Mouse (Mus musculus) midbrain, embryonic 13.5 days (tissue): ENCODE data around the gene Pik3r2. TPM values are rescaled to one million over a fixed set of nuclear protein-coding genes. Genes with fewer than 3 reads are reported as not detected.

Experiments used
- ATAC-seq: fragments of 200-750 bp; cut with Nextera tagmentation; 2 replicates; pipeline ENCODE4 v1.8.0; 2017; ENCODE audit warnings: mild to moderate bottlenecking, moderate TSS enrichment, moderate library complexity
- H3K27ac ChIP-seq: fragments of 300-500 bp; sonication (generic); 2 replicates; pipeline ENCODE4 v1.5.1; 2015; ENCODE audit warnings: inconsistent platforms, mild to moderate bottlenecking, moderate library complexity
- H3K27me3 ChIP-seq: fragments of 300-500 bp; sonication (generic); 2 replicates; pipeline ENCODE4 v1.6.1; 2015; ENCODE audit warnings: mild to moderate bottlenecking, inconsistent platforms
- H3K36me3 ChIP-seq: fragments of 300-500 bp; sonication (generic); 2 replicates; pipeline ENCODE4 v1.6.1; 2015; ENCODE audit warnings: mild to moderate bottlenecking, inconsistent platforms
- H3K4me1 ChIP-seq: fragments of 300-500 bp; sonication (generic); replicated peaks from 2 replicates; pipeline ENCODE4 v1.6.1; 2015; ENCODE audit warnings: inconsistent platforms
- H3K4me2 ChIP-seq: fragments of 300-500 bp; sonication (generic); replicated peaks from 2 replicates; pipeline ENCODE4 v1.6.1; 2015; ENCODE audit warnings: moderate library complexity, mild to moderate bottlenecking, inconsistent platforms
- H3K4me3 ChIP-seq: fragments of 300-500 bp; sonication (generic); replicated peaks from 2 replicates; pipeline ENCODE4 v1.5.1; 2015; ENCODE audit warnings: mild to moderate bottlenecking, inconsistent platforms
- H3K9ac ChIP-seq: fragments of 300-500 bp; sonication (generic); replicated peaks from 2 replicates; pipeline ENCODE4 v1.6.1; 2015; ENCODE audit warnings: mild to moderate bottlenecking, inconsistent platforms
- H3K9me3 ChIP-seq: fragments of 300-500 bp; sonication (generic); 2 replicates; pipeline ENCODE4 v1.6.1; 2016; ENCODE audit warnings: mild to moderate bottlenecking, inconsistent platforms
- WGBS: fragments of 180-500 bp; shearing (Covaris S2); methylation state at CpG from one replicate; pipeline ENCODE4 v1.1.7; 2015; 5-methylcytosine and 5-hydroxymethylcytosine counted together
- polyA plus RNA-seq: library from polyadenylated mRNA; unstranded; fragments of >200 nt; fragmentation: Nextera tagmentation; extraction: Ambion mirVana; gene quantifications from 2 replicates; pipeline ENCODE4 v1.2.1, GENCODE M21; 2015

Gene Pik3r2
- polyA plus RNA-seq, 1 experiment from 2014 or later = 87.2 TPM

- no peak overlapping the region for H3K27ac ChIP-seq
- H3K36me3 ChIP-seq = peaks cover 73% of the 10 kb centered on the region
- H3K4me2 ChIP-seq = no peak overlapping the region
- peaks cover 12% of the 10 kb centered on the region; the same call in 1 of the 2 replicates for H3K27me3 ChIP-seq
- 86% methylated on average over 25 of the region's 25 CpGs for WGBS
- H3K4me3 ChIP-seq = no peak overlapping the region
- H3K4me1 ChIP-seq = peaks cover 16% of the 10 kb centered on the region
- no peak overlapping the region for H3K9ac ChIP-seq
- ATAC-seq = no peak
- no peaks in the 10 kb centered on the region for H3K9me3 ChIP-seq
These were observed 10.0 kb upstream of the Pik3r2 start for GRCm38 (mm10) chr8:70786291-70787050.

- no peak overlapping the region for H3K4me3 ChIP-seq
- no peaks in the 10 kb centered on the region for H3K9me3 ChIP-seq
- 0 out of 2 replicates have a peak overlapping the region, but pooled peaks have one; percentile 19 for H3K9ac ChIP-seq
- H3K4me1 ChIP-seq = peaks cover 24% of the 10 kb centered on the region
- H3K36me3 ChIP-seq = peaks cover 62% of the 10 kb centered on the region
- no peaks in the 10 kb centered on the region for H3K27me3 ChIP-seq
- 85% methylated on average over 11 of the region's 11 CpGs for WGBS
- no peak for ATAC-seq
- no peak overlapping the region for H3K4me2 ChIP-seq
- H3K27ac ChIP-seq = no peak overlapping the region
These were observed 3.6 kb upstream of the Pik3r2 start for GRCm38 (mm10) chr8:70780093-70780492.

- Histone ChIP-seq H3K9me3 (no peaks in the 10 kb centered on the region), H3K4me2 (peak overlapping the region; percentile 87), H3K27me3 (no peaks in the 10 kb centered on the region), H3K9ac (peak overlapping the region; percentile 98), H3K27ac (peak overlapping the region; percentile 96), H3K4me3 (peak overlapping the region; percentile 82), H3K4me1 (peaks cover 47% of the 10 kb centered on the region), H3K36me3 (peaks cover 67% of the 10 kb centered on the region)
- 3% methylated on average over 34 of the region's 34 CpGs for WGBS
- ATAC-seq = peak; percentile 0; the same call in 1 of the 2 replicates
These were observed 540 bp downstream of the Pik3r2 start for GRCm38 (mm10) chr8:70775851-70776495.

GRCm38 (mm10) chr8:70775227-70775626 lies 1.3 kb downstream of the Pik3r2 start:
- WGBS = 84% methylated on average over 5 of the region's 5 CpGs
- H3K36me3 ChIP-seq = peaks cover 67% of the 10 kb centered on the region
- H3K9ac ChIP-seq = peak overlapping the region; percentile 98
- no peak for ATAC-seq
- H3K27ac ChIP-seq = no peak overlapping the region
- H3K27me3 ChIP-seq = no peaks in the 10 kb centered on the region
- no peaks in the 10 kb centered on the region for H3K9me3 ChIP-seq
- H3K4me2 ChIP-seq = peak overlapping the region; percentile 87
- H3K4me1 ChIP-seq = peaks cover 47% of the 10 kb centered on the region
- H3K4me3 ChIP-seq = peak overlapping the region; percentile 82

- ATAC-seq = no peak
These were observed 1.8 kb downstream of the Pik3r2 start for GRCm38 (mm10) chr8:70774740-70775139.

GRCm38 (mm10) chr8:70773833-70774232 lies 2.7 kb downstream of the Pik3r2 start:
- Histone ChIP-seq H3K9ac (peak overlapping the region; percentile 98), H3K4me3 (0 out of 2 replicates have a peak overlapping the region, but pooled peaks have one; percentile 82), H3K4me2 (peak overlapping the region; percentile 21), H3K36me3 (peaks cover 67% of the 10 kb centered on the region), H3K27me3 (no peaks in the 10 kb centered on the region), H3K9me3 (no peaks in the 10 kb centered on the region), H3K4me1 (peaks cover 50% of the 10 kb centered on the region), H3K27ac (peak overlapping the region; percentile 60; the same call in 1 of the 2 replicates)
- no peak for ATAC-seq
- WGBS = 77% methylated on average over 9 of the region's 9 CpGs

More at GRCm38 (mm10) chr8:70774740-70775139, 1.8 kb downstream of the Pik3r2 start:
- Histone ChIP-seq H3K9ac (peak overlapping the region; percentile 98), H3K4me3 (peak overlapping the region; percentile 82), H3K27ac (no peak overlapping the region; the same call in 1 of the 2 replicates), H3K4me2 (peak overlapping the region; percentile 87), H3K27me3 (no peaks in the 10 kb centered on the region), H3K9me3 (no peaks in the 10 kb centered on the region), H3K36me3 (peaks cover 67% of the 10 kb centered on the region), H3K4me1 (peaks cover 47% of the 10 kb centered on the region)
- WGBS = 96% methylated on average over 18 of the region's 18 CpGs

GRCm38 (mm10) chr8:70773410-70773809 lies 3.1 kb downstream of the Pik3r2 start:
- Histone ChIP-seq H3K9me3 (no peaks in the 10 kb centered on the region), H3K4me3 (no peak overlapping the region), H3K4me2 (peak overlapping the region; percentile 21), H3K4me1 (peaks cover 46% of the 10 kb centered on the region), H3K36me3 (peaks cover 68% of the 10 kb centered on the region), H3K27ac (peak overlapping the region; percentile 60; the same call in 1 of the 2 replicates), H3K9ac (peak overlapping the region; percentile 98), H3K27me3 (no peaks in the 10 kb centered on the region)
- WGBS = 81% methylated on average over 5 of the region's 5 CpGs
- no peak for ATAC-seq

GRCm38 (mm10) chr8:70772890-70773289 lies 3.6 kb downstream of the Pik3r2 start:
- no peak for ATAC-seq
- Histone ChIP-seq H3K27me3 (peaks cover under 1% of the 10 kb centered on the region; the same call in 1 of the 2 replicates), H3K9me3 (no peaks in the 10 kb centered on the region), H3K9ac (peak overlapping the region; percentile 98), H3K27ac (0 out of 2 replicates have a peak overlapping the region, but pooled peaks have one; percentile 60), H3K36me3 (peaks cover 69% of the 10 kb centered on the region), H3K4me1 (peaks cover 41% of the 10 kb centered on the region), H3K4me3 (no peak overlapping the region), H3K4me2 (no peak overlapping the region)
- WGBS = 92% methylated on average over 9 of the region's 9 CpGs

GRCm38 (mm10) chr8:70772075-70772474 lies 4.4 kb downstream of the Pik3r2 start:
- no peak overlapping the region for H3K4me3 ChIP-seq

GRCm38 (mm10) chr8:70771217-70771616 lies 5.3 kb downstream of the Pik3r2 start:
- Histone ChIP-seq H3K4me2 (no peak overlapping the region), H3K27ac (no peak overlapping the region), H3K36me3 (peaks cover 74% of the 10 kb centered on the region), H3K9me3 (no peaks in the 10 kb centered on the region), H3K4me3 (no peak overlapping the region), H3K27me3 (peaks cover 15% of the 10 kb centered on the region), H3K9ac (no peak overlapping the region), H3K4me1 (peaks cover 45% of the 10 kb centered on the region)
- ATAC-seq = no peak
- WGBS = 92% methylated on average over 7 of the region's 7 CpGs

More at GRCm38 (mm10) chr8:70772075-70772474, 4.4 kb downstream of the Pik3r2 start:
- peaks cover 8% of the 10 kb centered on the region for H3K27me3 ChIP-seq
- WGBS = 96% methylated on average over 13 of the region's 13 CpGs
- no peak overlapping the region for H3K27ac ChIP-seq
- peaks cover 36% of the 10 kb centered on the region for H3K4me1 ChIP-seq
- H3K4me2 ChIP-seq = no peak overlapping the region
- no peak overlapping the region for H3K9ac ChIP-seq
- H3K9me3 ChIP-seq = no peaks in the 10 kb centered on the region
- peaks cover 74% of the 10 kb centered on the region for H3K36me3 ChIP-seq
- ATAC-seq = no peak

GRCm38 (mm10) chr8:70770748-70771147 lies 5.8 kb downstream of the Pik3r2 start:
- 95% methylated on average over 13 of the region's 13 CpGs for WGBS

GRCm38 (mm10) chr8:70769858-70770257 lies 6.7 kb downstream of the Pik3r2 start:
- H3K36me3 ChIP-seq = peaks cover 73% of the 10 kb centered on the region
- no peak for ATAC-seq
- H3K4me3 ChIP-seq = no peak overlapping the region
- no peak overlapping the region for H3K4me2 ChIP-seq
- 74% methylated on average over 12 of the region's 12 CpGs for WGBS
- H3K27me3 ChIP-seq = peaks cover 21% of the 10 kb centered on the region
- H3K4me1 ChIP-seq = peaks cover 38% of the 10 kb centered on the region
- H3K9ac ChIP-seq = no peak overlapping the region; the same call in 1 of the 2 replicates
- no peaks in the 10 kb centered on the region for H3K9me3 ChIP-seq
- no peak overlapping the region for H3K27ac ChIP-seq

More at GRCm38 (mm10) chr8:70770748-70771147, 5.8 kb downstream of the Pik3r2 start:
- Histone ChIP-seq H3K9me3 (no peaks in the 10 kb centered on the region), H3K4me2 (no peak overlapping the region), H3K36me3 (peaks cover 74% of the 10 kb centered on the region), H3K4me1 (peaks cover 46% of the 10 kb centered on the region), H3K27ac (no peak overlapping the region), H3K27me3 (peaks cover 19% of the 10 kb centered on the region), H3K9ac (no peak overlapping the region), H3K4me3 (no peak overlapping the region)
- ATAC-seq = no peak
